Mouse (Mus musculus): ENCODE measurements at regions not wholly inside any gene's neighbourhood (a gene's known extent, or its start where the extent isn't known, plus 50 kb on each side); places are given as distances from the start of the nearest gene placed in this dataset.

GRCm38 (mm10) chr9:23061179-23061929 is 161.5 kb upstream of the Bmper start:
- TF ChIP-seq GATA1 (IDR thresholded peaks at IDR 0.05; ENCODE audit: borderline replicate concordance, low read length) = no peak
- no peak for TF ChIP-seq FLI1 (IDR thresholded peaks at IDR 0.05; ENCODE audit: low read length)

Measured in megakaryocyte, embryonic 14.5 days (primary cell).